Mouse (Mus musculus): ENCODE measurements around the gene Ccrl2. TPM values are rescaled to one million over a fixed set of nuclear protein-coding genes. Genes with fewer than 3 reads are reported as not detected.

Ccrl2 gene
- polyA plus RNA-seq (2015; fragmentation: Nextera tagmentation; extraction: Ambion mirVana): 5.0 and 5.9 TPM in 2 replicates

GRCm38 (mm10) chr9:111056798-111057543, at the start of gene Ccrl2:
Ccrl2 (minus strand) TSS chr9:111057519.
- peak within 1 kb of the TSS; percentile 70 for H3K4me3 ChIP-seq (ENCODE audit: low read length)
- peak within 1 kb of the TSS; percentile 77 for H3K9ac ChIP-seq (ENCODE audit: low read length)
- H3K36me3 ChIP-seq (ENCODE audit: control insufficient read depth, insufficient read depth): no peaks in the 10 kb centered on the region
- H3K27ac ChIP-seq (ENCODE audit: low read length): peak within 1 kb of the TSS; percentile 69
- no peaks in the 10 kb centered on the region for H3K9me3 ChIP-seq (replicated peaks; ENCODE audit: control insufficient read depth, low read length)
- H3K4me2 ChIP-seq (ENCODE audit: low read depth, low read length): peak within 1 kb of the TSS; percentile 92
- H3K27me3 ChIP-seq (ENCODE audit: control insufficient read depth, insufficient read depth, low read length): no peaks in the 10 kb centered on the region
- WGBS: 2% methylated on average over 17 of the region's 17 CpGs
- peaks cover 19% of the 10 kb centered on the region for H3K4me1 ChIP-seq (ENCODE audit: control insufficient read depth, insufficient read depth, low read length)
- ATAC-seq (replicated peaks; ENCODE audit: extremely low read depth, insufficient read depth, low FRiP score): peak; percentile 66

GRCm38 (mm10) chr9:111103893-111104292, 46.6 kb upstream of the Ccrl2 start:
- Histone ChIP-seq H3K9ac (ENCODE audit: low read length) (no peak overlapping the region), H3K4me2 (ENCODE audit: low read depth, low read length) (no peak overlapping the region), H3K4me3 (ENCODE audit: low read length) (no peak overlapping the region), H3K4me1 (ENCODE audit: control insufficient read depth, insufficient read depth, low read length) (peaks cover 6% of the 10 kb centered on the region; the same call in 1 of the 2 replicates), H3K27me3 (ENCODE audit: control insufficient read depth, insufficient read depth, low read length) (no peaks in the 10 kb centered on the region), H3K27ac (ENCODE audit: low read length) (no peak overlapping the region), H3K9me3 (replicated peaks; ENCODE audit: control insufficient read depth, low read length) (no peaks in the 10 kb centered on the region), H3K36me3 (ENCODE audit: control insufficient read depth, insufficient read depth) (no peaks in the 10 kb centered on the region)
- 87% methylated on average over 5 of the region's 5 CpGs for WGBS
- ATAC-seq (replicated peaks; ENCODE audit: extremely low read depth, insufficient read depth, low FRiP score): no peak

DNA sequence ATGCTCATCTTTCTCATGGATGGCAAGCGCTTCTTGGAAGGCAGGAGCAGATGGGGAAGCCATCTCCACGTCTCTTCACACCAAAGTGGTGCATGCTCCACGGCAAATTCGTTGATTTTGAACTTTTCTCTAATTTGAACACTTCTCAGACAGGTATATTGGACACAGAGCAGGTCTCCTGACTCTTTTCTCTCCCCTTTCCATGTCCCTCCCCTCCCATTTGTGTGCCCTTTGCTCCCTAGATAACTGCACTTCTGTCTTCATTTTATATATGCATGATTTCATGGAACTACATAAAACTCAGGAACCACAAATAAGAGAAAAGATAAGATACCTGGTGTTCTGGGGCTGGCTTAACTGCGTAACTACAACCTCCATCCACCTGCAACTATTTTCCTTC, 46.0 kb upstream of the Ccrl2 start:
- Histone ChIP-seq H3K36me3 (ENCODE audit: control insufficient read depth, insufficient read depth) (no peaks in the 10 kb centered on the region), H3K4me2 (ENCODE audit: low read depth, low read length) (no peak overlapping the region), H3K27me3 (ENCODE audit: control insufficient read depth, insufficient read depth, low read length) (no peaks in the 10 kb centered on the region), H3K27ac (ENCODE audit: low read length) (no peak overlapping the region), H3K9me3 (replicated peaks; ENCODE audit: control insufficient read depth, low read length) (no peaks in the 10 kb centered on the region), H3K9ac (ENCODE audit: low read length) (no peak overlapping the region), H3K4me3 (ENCODE audit: low read length) (no peak overlapping the region), H3K4me1 (ENCODE audit: control insufficient read depth, insufficient read depth, low read length) (peaks cover 6% of the 10 kb centered on the region; the same call in 1 of the 2 replicates)
- ATAC-seq (replicated peaks; ENCODE audit: extremely low read depth, insufficient read depth, low FRiP score): no peak
- 82% methylated on average over 5 of the region's 5 CpGs for WGBS

DNA sequence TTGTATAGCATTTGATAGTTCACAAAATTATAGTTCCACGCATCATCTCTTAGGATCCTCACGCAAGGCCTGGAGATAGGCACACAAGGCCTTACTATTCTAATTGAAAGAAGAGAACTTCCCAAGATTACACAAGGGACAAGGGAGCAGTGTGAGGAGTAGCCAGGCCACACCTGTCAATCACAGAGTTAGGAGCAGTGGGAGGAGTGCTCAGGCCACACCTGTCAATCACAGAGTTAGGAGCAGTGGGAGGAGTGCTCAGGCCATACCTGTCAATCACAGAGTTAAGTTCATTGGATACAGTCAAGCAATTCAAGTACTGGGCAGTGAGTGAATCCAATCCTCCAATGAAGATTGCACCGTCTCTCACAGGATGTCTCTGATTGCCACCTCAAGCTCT, 43.1 kb upstream of the Ccrl2 start:
- WGBS: 86% methylated on average over 3 of the region's 3 CpGs
- Histone ChIP-seq H3K4me2 (ENCODE audit: low read depth, low read length) (no peak overlapping the region), H3K27ac (ENCODE audit: low read length) (no peak overlapping the region), H3K36me3 (ENCODE audit: control insufficient read depth, insufficient read depth) (no peaks in the 10 kb centered on the region), H3K9ac (ENCODE audit: low read length) (no peak overlapping the region), H3K4me1 (ENCODE audit: control insufficient read depth, insufficient read depth, low read length) (peaks cover 4% of the 10 kb centered on the region), H3K4me3 (ENCODE audit: low read length) (no peak overlapping the region), H3K9me3 (replicated peaks; ENCODE audit: control insufficient read depth, low read length) (no peaks in the 10 kb centered on the region), H3K27me3 (ENCODE audit: control insufficient read depth, insufficient read depth, low read length) (no peaks in the 10 kb centered on the region)
- no peak for ATAC-seq (replicated peaks; ENCODE audit: extremely low read depth, insufficient read depth, low FRiP score)

- ATAC-seq (replicated peaks; ENCODE audit: extremely low read depth, insufficient read depth, low FRiP score): no peak
- Histone ChIP-seq H3K4me2 (ENCODE audit: low read depth, low read length) (no peak overlapping the region), H3K36me3 (ENCODE audit: control insufficient read depth, insufficient read depth) (no peaks in the 10 kb centered on the region), H3K4me1 (ENCODE audit: control insufficient read depth, insufficient read depth, low read length) (peaks cover 13% of the 10 kb centered on the region), H3K27me3 (ENCODE audit: control insufficient read depth, insufficient read depth, low read length) (no peaks in the 10 kb centered on the region), H3K9me3 (replicated peaks; ENCODE audit: control insufficient read depth, low read length) (no peaks in the 10 kb centered on the region), H3K9ac (ENCODE audit: low read length) (no peak overlapping the region), H3K4me3 (ENCODE audit: low read length) (no peak overlapping the region), H3K27ac (ENCODE audit: low read length) (no peak overlapping the region)
- 65% methylated on average over 6 of the region's 6 CpGs for WGBS
These were observed 40.2 kb upstream of the Ccrl2 start for GRCm38 (mm10) chr9:111097543-111097942.

- no peaks in the 10 kb centered on the region for H3K9me3 ChIP-seq (replicated peaks; ENCODE audit: control insufficient read depth, low read length)
- peaks cover 15% of the 10 kb centered on the region for H3K4me1 ChIP-seq (ENCODE audit: control insufficient read depth, insufficient read depth, low read length)
- 82% methylated on average over 16 of the region's 16 CpGs for WGBS
- ATAC-seq (replicated peaks; ENCODE audit: extremely low read depth, insufficient read depth, low FRiP score): no peak
- no peak overlapping the region for H3K27ac ChIP-seq (ENCODE audit: low read length)
- no peak overlapping the region for H3K4me3 ChIP-seq (ENCODE audit: low read length)
- H3K4me2 ChIP-seq (ENCODE audit: low read depth, low read length): no peak overlapping the region
- no peaks in the 10 kb centered on the region for H3K36me3 ChIP-seq (ENCODE audit: control insufficient read depth, insufficient read depth)
- H3K27me3 ChIP-seq (ENCODE audit: control insufficient read depth, insufficient read depth, low read length): no peaks in the 10 kb centered on the region
- H3K9ac ChIP-seq (ENCODE audit: low read length): no peak overlapping the region
These were observed 39.4 kb upstream of the Ccrl2 start for GRCm38 (mm10) chr9:111096419-111097326.

- H3K27ac ChIP-seq (ENCODE audit: low read length): no peak overlapping the region
- no peak overlapping the region for H3K4me2 ChIP-seq (ENCODE audit: low read depth, low read length)
- no peaks in the 10 kb centered on the region for H3K36me3 ChIP-seq (ENCODE audit: control insufficient read depth, insufficient read depth)
- 61% methylated on average over 7 of the region's 7 CpGs for WGBS
- H3K4me3 ChIP-seq (ENCODE audit: low read length): no peak overlapping the region
- no peak overlapping the region for H3K9ac ChIP-seq (ENCODE audit: low read length)
- ATAC-seq (replicated peaks; ENCODE audit: extremely low read depth, insufficient read depth, low FRiP score): no peak
- no peaks in the 10 kb centered on the region for H3K27me3 ChIP-seq (ENCODE audit: control insufficient read depth, insufficient read depth, low read length)
- peaks cover 15% of the 10 kb centered on the region for H3K4me1 ChIP-seq (ENCODE audit: control insufficient read depth, insufficient read depth, low read length)
- H3K9me3 ChIP-seq (replicated peaks; ENCODE audit: control insufficient read depth, low read length): no peaks in the 10 kb centered on the region
These were observed 38.4 kb upstream of the Ccrl2 start for GRCm38 (mm10) chr9:111095710-111096109.

DNA sequence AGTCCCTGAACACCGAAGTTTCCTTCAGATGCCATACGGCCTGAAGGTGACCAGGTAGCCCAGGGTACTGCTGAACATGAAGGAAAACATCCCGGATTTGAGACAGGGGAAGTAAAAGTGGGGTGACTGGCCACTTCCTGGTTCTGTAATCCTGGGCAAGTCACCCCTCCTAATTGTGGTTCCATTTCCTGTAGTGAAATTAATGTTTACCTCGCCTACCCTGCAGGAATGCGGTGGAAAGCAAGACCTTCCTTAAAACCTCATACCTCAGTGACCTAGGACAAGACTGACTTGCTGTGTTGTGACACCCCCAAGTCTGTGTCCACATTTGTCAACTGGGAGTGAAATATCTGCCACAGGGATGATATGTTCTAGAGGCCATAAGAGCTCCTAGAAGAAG, 37.3 kb upstream of the Ccrl2 start:
- peaks cover 15% of the 10 kb centered on the region for H3K4me1 ChIP-seq (ENCODE audit: control insufficient read depth, insufficient read depth, low read length)
- ATAC-seq (replicated peaks; ENCODE audit: extremely low read depth, insufficient read depth, low FRiP score): no peak
- H3K9me3 ChIP-seq (replicated peaks; ENCODE audit: control insufficient read depth, low read length): no peaks in the 10 kb centered on the region
- H3K4me3 ChIP-seq (ENCODE audit: low read length): no peak overlapping the region
- H3K4me2 ChIP-seq (ENCODE audit: low read depth, low read length): no peak overlapping the region
- no peaks in the 10 kb centered on the region for H3K27me3 ChIP-seq (ENCODE audit: control insufficient read depth, insufficient read depth, low read length)
- no peak overlapping the region for H3K9ac ChIP-seq (ENCODE audit: low read length)
- H3K27ac ChIP-seq (ENCODE audit: low read length): no peak overlapping the region
- WGBS: 72% methylated on average over 5 of the region's 5 CpGs
- H3K36me3 ChIP-seq (ENCODE audit: control insufficient read depth, insufficient read depth): no peaks in the 10 kb centered on the region

DNA sequence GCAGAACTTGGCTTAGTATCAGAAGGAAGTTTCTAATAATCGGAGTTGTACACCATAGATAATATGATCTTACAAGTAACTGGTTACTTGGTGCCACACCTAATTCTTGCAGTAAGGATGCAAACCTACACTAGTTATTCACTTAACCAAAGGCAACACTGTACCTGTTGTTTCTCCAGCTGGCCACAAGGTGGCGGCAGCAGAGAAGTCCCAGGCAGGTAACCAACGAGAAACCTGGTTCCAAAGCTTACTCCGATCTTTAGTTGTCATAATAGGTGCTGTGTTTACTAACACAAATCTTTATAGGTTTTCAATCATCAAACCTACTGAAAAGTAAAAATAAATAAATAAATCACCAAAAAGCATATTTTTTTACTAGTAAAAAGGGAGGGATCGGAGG, 35.8 kb upstream of the Ccrl2 start:
- Histone ChIP-seq H3K27ac (ENCODE audit: low read length) (no peak overlapping the region), H3K27me3 (ENCODE audit: control insufficient read depth, insufficient read depth, low read length) (no peaks in the 10 kb centered on the region), H3K9me3 (replicated peaks; ENCODE audit: control insufficient read depth, low read length) (no peaks in the 10 kb centered on the region), H3K4me1 (ENCODE audit: control insufficient read depth, insufficient read depth, low read length) (peaks cover 20% of the 10 kb centered on the region), H3K9ac (ENCODE audit: low read length) (no peak overlapping the region), H3K4me2 (ENCODE audit: low read depth, low read length) (peak overlapping the region; percentile 1; the same call in 1 of the 2 replicates), H3K4me3 (ENCODE audit: low read length) (no peak overlapping the region), H3K36me3 (ENCODE audit: control insufficient read depth, insufficient read depth) (no peaks in the 10 kb centered on the region)
- ATAC-seq (replicated peaks; ENCODE audit: extremely low read depth, insufficient read depth, low FRiP score): no peak
- 28% methylated on average over 5 of the region's 5 CpGs for WGBS
